Mouse (Mus musculus) limb, embryonic 14.5 days (tissue): ENCODE measurements at regions not wholly inside any gene's neighbourhood (a gene's known extent, or its start where the extent isn't known, plus 50 kb on each side); places are given as distances from the start of the nearest gene placed in this dataset.

Experiments used
- ATAC-seq: fragments of 200-750 bp; cut with Nextera tagmentation; 2 replicates; pipeline ENCODE4 v1.8.0; 2017; ENCODE audit warnings: low read depth, moderate number of reproducible peaks, moderate TSS enrichment; ENCODE audit not compliant: low FRiP score
- DNase-seq: peaks from one replicate; pipeline ENCODE4 v3.0.0-alpha.2; 2015; ENCODE audit warnings: low spot score
- H3K27ac ChIP-seq: fragments of 300-500 bp; sonication (generic); replicated peaks from 2 replicates; pipeline ENCODE4 v1.5.1; 2014; ENCODE audit warnings: low read depth, mild to moderate bottlenecking, low read length, moderate library complexity, mixed read lengths
- H3K27me3 ChIP-seq: fragments of 300-500 bp; sonication (generic); 2 replicates; pipeline ENCODE4 v1.6.1; 2014; ENCODE audit warnings: low read length, mixed read lengths; ENCODE audit not compliant: control insufficient read depth, insufficient read depth
- H3K36me3 ChIP-seq: fragments of 300-500 bp; sonication (generic); 2 replicates; pipeline ENCODE4 v1.6.1; 2014; ENCODE audit warnings: mild to moderate bottlenecking, low read length, moderate library complexity, mixed read lengths; ENCODE audit not compliant: control insufficient read depth, insufficient read depth
- H3K4me1 ChIP-seq: fragments of 300-500 bp; sonication (generic); 2 replicates; pipeline ENCODE4 v1.6.1; 2014; ENCODE audit warnings: antibody characterized with exemption, low read length, mixed read lengths; ENCODE audit not compliant: control insufficient read depth, insufficient read depth
- H3K4me2 ChIP-seq: fragments of 300-500 bp; sonication (generic); replicated peaks from 2 replicates; pipeline ENCODE4 v1.6.1; 2014; ENCODE audit warnings: low read depth, mild to moderate bottlenecking, low read length, moderate library complexity; ENCODE audit not compliant: severe bottlenecking
- H3K4me3 ChIP-seq: fragments of 300-500 bp; sonication (generic); replicated peaks from 2 replicates; pipeline ENCODE4 v1.5.1; 2014; ENCODE audit warnings: low read length
- H3K9ac ChIP-seq: fragments of 300-500 bp; sonication (generic); 2 replicates; pipeline ENCODE4 v1.6.1; 2014; ENCODE audit warnings: mild to moderate bottlenecking, low read depth, low read length, moderate library complexity; ENCODE audit not compliant: severe bottlenecking
- H3K9me3 ChIP-seq: fragments of 300-500 bp; sonication (generic); 2 replicates; pipeline ENCODE4 v1.6.1; 2016; ENCODE audit warnings: low read length; ENCODE audit not compliant: control insufficient read depth
- POLR2A ChIP-seq: fragments of 200-500 bp; IDR thresholded peaks from 2 replicates; pipeline ENCODE4 v1.8.0; 2012; ENCODE audit warnings: inconsistent platforms, mild to moderate bottlenecking, moderate library complexity, borderline replicate concordance; ENCODE audit not compliant: insufficient read depth, insufficient read length; ENCODE audit errors: extremely low read depth
- WGBS: fragments of 180-500 bp; shearing (Covaris S2); extraction: QIAGEN DNeasy Blood & Tissue Kit; methylation state at CpG from one replicate; pipeline ENCODE4 v1.1.7; 2014; 5-methylcytosine and 5-hydroxymethylcytosine counted together

DNA sequence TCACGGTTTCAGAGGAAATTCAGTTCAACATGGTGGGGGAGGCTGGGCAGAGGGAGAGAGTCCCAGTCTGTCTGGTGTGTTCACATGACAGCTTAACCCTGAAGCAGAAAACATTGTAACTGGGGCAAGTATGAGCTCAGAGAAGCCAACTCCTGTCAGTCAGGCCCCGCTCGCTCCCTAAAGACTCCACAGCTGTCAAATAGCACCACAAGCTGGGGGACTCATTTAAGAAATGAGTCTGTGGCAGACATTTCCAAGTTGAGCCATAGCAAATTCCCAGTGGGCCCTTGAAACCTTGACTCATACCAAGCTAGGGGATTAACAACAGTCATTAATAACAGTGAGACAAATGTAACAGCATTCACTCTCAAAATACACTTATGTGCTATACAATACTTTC is 160.4 kb downstream of the Tomm20 start:
- no peak for TF ChIP-seq POLR2A
- Histone ChIP-seq H3K9ac (no peak overlapping the region), H3K27me3 (no peaks in the 10 kb centered on the region), H3K27ac (no peak overlapping the region), H3K9me3 (peaks cover 6% of the 10 kb centered on the region; the same call in 1 of the 2 replicates), H3K4me3 (no peak overlapping the region), H3K36me3 (no peaks in the 10 kb centered on the region), H3K4me2 (no peak overlapping the region), H3K4me1 (peaks cover 18% of the 10 kb centered on the region)
- WGBS = 76% methylated on average over 3 of the region's 3 CpGs
- ATAC-seq (no peak), DNase-seq (no peak)

DNA sequence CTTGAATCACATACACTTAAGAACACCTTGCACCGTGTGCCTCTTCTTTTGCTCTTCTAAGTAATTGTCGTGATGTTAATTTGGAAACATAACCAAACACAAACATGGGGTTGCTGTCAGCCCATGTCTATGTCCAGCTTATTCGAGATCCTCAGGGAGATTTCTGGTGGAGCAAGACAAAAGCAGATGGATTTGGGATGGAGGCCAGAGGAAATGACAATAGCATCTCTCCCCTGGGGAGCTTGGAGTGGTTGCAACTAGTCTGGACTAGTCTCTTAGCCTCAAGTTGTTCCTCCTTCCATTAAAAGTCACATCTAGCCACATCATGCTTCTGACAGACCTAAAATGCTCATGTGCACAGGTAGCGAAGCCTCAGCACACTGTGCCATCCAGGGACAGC is 161.0 kb downstream of the Tomm20 start:
- H3K27ac ChIP-seq = no peak overlapping the region
- ATAC-seq = no peak
- no peak overlapping the region for H3K4me2 ChIP-seq

DNA sequence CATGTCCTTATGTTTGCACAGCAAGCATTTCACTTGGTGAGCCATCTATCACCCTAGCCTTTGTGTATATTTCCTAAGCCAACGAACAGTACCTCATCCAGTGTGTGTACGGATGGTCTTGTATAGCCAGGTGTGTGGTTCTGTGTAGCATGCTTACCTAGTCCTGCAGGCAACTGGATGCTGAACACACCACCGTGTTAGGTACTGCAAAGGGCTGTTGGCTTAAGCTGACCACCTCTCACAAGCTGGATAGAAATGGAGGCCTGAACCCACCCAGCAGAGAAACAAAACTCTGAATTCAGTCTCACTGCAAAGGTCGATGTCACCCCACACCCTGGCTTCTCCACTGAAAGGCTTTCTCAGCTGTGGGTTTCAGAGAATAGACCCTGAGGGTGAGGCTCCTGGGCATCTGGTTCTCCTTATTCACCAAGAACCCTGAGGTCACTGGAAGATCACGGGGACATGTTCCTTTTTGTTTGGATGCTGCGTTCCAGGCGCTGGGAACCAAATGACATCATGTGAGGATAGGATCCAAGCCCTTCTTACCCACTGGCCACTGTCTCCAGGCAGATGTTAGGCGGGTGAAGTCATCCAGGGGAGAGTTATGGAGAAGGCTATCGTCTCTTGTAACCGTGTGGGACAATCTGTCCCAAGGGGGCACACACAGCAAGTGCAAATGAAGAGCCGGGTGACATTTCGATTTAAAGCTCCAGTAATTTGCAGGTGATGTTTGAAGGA is 161.8 kb downstream of the Tomm20 start:
- Histone ChIP-seq H3K4me2 (no peak overlapping the region), H3K27me3 (no peaks in the 10 kb centered on the region), H3K9ac (no peak overlapping the region), H3K4me1 (peaks cover 14% of the 10 kb centered on the region), H3K9me3 (peaks cover 6% of the 10 kb centered on the region; the same call in 1 of the 2 replicates), H3K36me3 (no peaks in the 10 kb centered on the region), H3K27ac (no peak overlapping the region), H3K4me3 (no peak overlapping the region)
- no peak for TF ChIP-seq POLR2A
- no peak for DNase-seq
- 72% methylated on average over 12 of the region's 12 CpGs for WGBS
- no peak for ATAC-seq

More for the DNA sequence above, 161.0 kb downstream of the Tomm20 start:
- H3K36me3 ChIP-seq = no peaks in the 10 kb centered on the region
- H3K4me1 ChIP-seq = peaks cover 18% of the 10 kb centered on the region
- WGBS = 91% methylated on average over 4 of the region's 4 CpGs
- peaks cover 6% of the 10 kb centered on the region; the same call in 1 of the 2 replicates for H3K9me3 ChIP-seq
- H3K9ac ChIP-seq = no peak overlapping the region
- H3K27me3 ChIP-seq = no peaks in the 10 kb centered on the region
- TF ChIP-seq POLR2A = no peak
- H3K4me3 ChIP-seq = no peak overlapping the region
- DNase-seq = no peak

DNA sequence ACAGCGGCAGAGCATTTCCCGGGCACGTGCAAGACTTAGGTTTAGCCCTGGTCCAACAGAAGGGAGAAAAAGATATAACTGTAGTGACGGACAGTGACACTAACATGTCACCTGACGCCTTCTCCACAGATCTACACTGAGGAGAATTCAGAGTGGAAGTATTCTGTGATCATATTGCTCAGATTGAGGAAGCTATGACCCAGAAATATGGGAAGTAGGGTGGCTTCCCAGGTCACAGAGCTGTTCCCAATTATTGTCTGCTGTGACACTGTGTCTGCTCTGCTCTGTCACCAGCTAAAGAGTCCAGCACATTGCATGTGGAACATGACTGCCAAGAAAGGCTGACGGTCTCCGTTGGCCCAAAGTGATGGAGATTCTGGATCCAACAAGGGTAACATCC is 167.0 kb downstream of the Tomm20 start:
- no peaks in the 10 kb centered on the region for H3K9me3 ChIP-seq
- WGBS = 88% methylated on average over 7 of the region's 7 CpGs
- no peak for DNase-seq
- no peaks in the 10 kb centered on the region for H3K27me3 ChIP-seq
- H3K4me2 ChIP-seq = no peak overlapping the region
- no peak overlapping the region for H3K9ac ChIP-seq
- ATAC-seq = no peak
- TF ChIP-seq POLR2A = no peak
- H3K27ac ChIP-seq = no peak overlapping the region
- H3K4me1 ChIP-seq = peaks cover 6% of the 10 kb centered on the region; the same call in 1 of the 2 replicates
- no peaks in the 10 kb centered on the region for H3K36me3 ChIP-seq
- H3K4me3 ChIP-seq = no peak overlapping the region

DNA sequence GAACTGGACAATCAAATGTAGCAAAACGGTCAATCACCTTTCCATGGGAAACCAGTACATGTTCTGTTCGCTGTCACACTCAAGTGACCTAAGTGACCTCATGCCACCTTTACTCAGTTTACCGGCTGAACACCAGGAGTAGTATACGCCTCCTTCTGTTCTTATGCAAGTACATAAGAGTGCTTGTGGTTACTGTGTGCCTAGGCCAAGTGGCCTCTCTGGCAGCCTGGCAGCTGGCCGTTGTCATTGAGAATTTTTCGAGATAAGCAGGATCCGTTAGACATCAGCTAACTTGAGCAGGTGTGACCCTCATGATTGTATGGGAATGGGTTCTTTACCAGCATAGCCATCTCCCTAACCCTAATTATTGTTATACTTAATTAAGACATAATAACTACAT is 167.5 kb downstream of the Tomm20 start:
- H3K27me3 ChIP-seq = no peaks in the 10 kb centered on the region
- TF ChIP-seq POLR2A = no peak
- H3K36me3 ChIP-seq = no peaks in the 10 kb centered on the region
- H3K9me3 ChIP-seq = no peaks in the 10 kb centered on the region
- H3K4me2 ChIP-seq = no peak overlapping the region
- no peak overlapping the region for H3K9ac ChIP-seq
- no peak for DNase-seq
- no peak overlapping the region for H3K4me3 ChIP-seq
- no peak overlapping the region for H3K27ac ChIP-seq
- no peak for ATAC-seq
- 87% methylated on average over 7 of the region's 7 CpGs for WGBS
- peaks cover 6% of the 10 kb centered on the region; the same call in 1 of the 2 replicates for H3K4me1 ChIP-seq
